In the genomic region with DNA sequence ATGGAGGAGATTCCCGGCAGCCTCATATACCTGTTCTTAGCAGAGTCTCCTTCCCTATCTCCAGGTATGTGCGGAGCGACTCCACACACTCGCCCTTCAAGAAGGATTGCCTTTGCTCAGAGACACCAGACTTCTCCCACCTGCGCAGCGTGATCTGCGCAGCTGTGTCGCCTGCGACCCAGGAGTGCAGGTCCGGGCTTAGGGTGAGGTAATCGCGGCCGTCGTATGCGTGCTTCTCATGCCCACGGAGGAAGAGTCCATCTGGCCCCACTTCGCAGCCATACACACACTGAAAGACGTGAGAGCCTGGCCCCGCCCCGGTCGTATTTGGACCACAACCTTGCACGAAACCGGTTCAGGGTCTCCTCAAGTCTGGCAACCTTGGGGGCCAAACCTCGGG, we compare ENCODE assay signal across 10 mouse cellular contexts. TPM values are rescaled to one million over a fixed set of nuclear protein-coding genes. Genes with fewer than 3 reads are reported as not detected.
DNase-seq lines count a peak whose midpoint lies in the region; ATAC-seq lines count a peak whose summit lies in the region.
"Had no signal": no experiment of that assay in that cellular context is flagged by ENCODE, and none has a peak within 500 bp of the region (broad histone marks: within the 10 kb centered on the region; RNA-seq: fewer than 3 reads in every experiment).

No protein-coding gene starts in this region.

- peaks cover 48% of the 10 kb centered on the region for H3K27me3 ChIP-seq in hindbrain, embryonic 10.5 days (ENCODE audit: insufficient read depth, poor library complexity, severe bottlenecking)
- peaks cover 28% of the 10 kb centered on the region for H3K27me3 ChIP-seq in hindbrain, embryonic 14.5 days (ENCODE audit: control insufficient read depth, insufficient read depth, low read length)
- H3K27me3 ChIP-seq in hindbrain, embryonic 11.5 days (ENCODE audit: control insufficient read depth, insufficient read depth, low read length), result peaks cover 11% of the 10 kb centered on the region
- peaks cover 6% of the 10 kb centered on the region; the same call in 1 of the 2 replicates for H3K27me3 ChIP-seq in midbrain, embryonic 14.5 days (ENCODE audit: control insufficient read depth, insufficient read depth, low read length)

- H3K4me3 ChIP-seq in hindbrain, embryonic 10.5 days, result peak overlapping the region; percentile 9; the same call in 1 of the 2 replicates
- H3K4me3 ChIP-seq in hindbrain, embryonic 14.5 days (replicated peaks; ENCODE audit: low read length), result no peak overlapping the region
- no peak overlapping the region for H3K4me3 ChIP-seq in hindbrain, embryonic 11.5 days (ENCODE audit: low read depth, low read length)
- H3K4me3 ChIP-seq in midbrain, embryonic 14.5 days (replicated peaks; ENCODE audit: low read depth, low read length), result no peak overlapping the region

- no peaks in the 10 kb centered on the region for H3K9me3 ChIP-seq in hindbrain, embryonic 10.5 days
- H3K9me3 ChIP-seq in hindbrain, embryonic 14.5 days (ENCODE audit: control insufficient read depth, low read length), result no peaks in the 10 kb centered on the region
- no peaks in the 10 kb centered on the region for H3K9me3 ChIP-seq in hindbrain, embryonic 11.5 days (ENCODE audit: control insufficient read depth, low read length)
- H3K9me3 ChIP-seq in midbrain, embryonic 14.5 days (ENCODE audit: control insufficient read depth, low read length), result no peaks in the 10 kb centered on the region

- no peak overlapping the region for H3K9ac ChIP-seq in hindbrain, embryonic 14.5 days
- no peak overlapping the region for H3K9ac ChIP-seq in hindbrain, embryonic 11.5 days (ENCODE audit: low read depth, low read length)
- H3K9ac ChIP-seq in midbrain, embryonic 14.5 days (replicated peaks; ENCODE audit: low read length), result no peak overlapping the region
- H3K9ac ChIP-seq: liver, embryonic 14.5 days had no signal

- WGBS in hindbrain, embryonic 10.5 days, result 6% methylated on average over 24 of the region's 24 CpGs
- WGBS in hindbrain, embryonic 14.5 days, result 8% methylated on average over 24 of the region's 24 CpGs
- 9% methylated on average over 24 of the region's 24 CpGs for WGBS in hindbrain, embryonic 11.5 days
- WGBS in midbrain, embryonic 14.5 days, result 4% methylated on average over 24 of the region's 24 CpGs

- H3K27ac ChIP-seq in hindbrain, embryonic 10.5 days, result no peak overlapping the region
- H3K27ac ChIP-seq in hindbrain, embryonic 14.5 days, result no peak overlapping the region
- H3K27ac ChIP-seq in hindbrain, embryonic 11.5 days (ENCODE audit: low read depth, low read length), result no peak overlapping the region
- H3K27ac ChIP-seq in midbrain, embryonic 14.5 days (replicated peaks; ENCODE audit: low read depth, low read length), result no peak overlapping the region
- H3K27ac ChIP-seq: liver, embryonic 14.5 days had no signal

- peaks cover 6% of the 10 kb centered on the region for H3K4me1 ChIP-seq in hindbrain, embryonic 10.5 days (replicated peaks)
- H3K4me1 ChIP-seq in hindbrain, embryonic 14.5 days (replicated peaks; ENCODE audit: control insufficient read depth, insufficient read depth, low read length), result no peaks in the 10 kb centered on the region
- no peaks in the 10 kb centered on the region for H3K4me1 ChIP-seq in hindbrain, embryonic 11.5 days (replicated peaks; ENCODE audit: control insufficient read depth, insufficient read depth, low read length)
- H3K4me1 ChIP-seq in midbrain, embryonic 14.5 days (ENCODE audit: control insufficient read depth, insufficient read depth, low read length), result no peaks in the 10 kb centered on the region

- ATAC-seq in hindbrain, embryonic 14.5 days (ENCODE audit: low FRiP score), result no peak
- 0 out of 2 replicates have a peak, but pooled peaks have one; percentile 40 for ATAC-seq in hindbrain, embryonic 11.5 days (ENCODE audit: low FRiP score)
- no peak for ATAC-seq in midbrain, embryonic 14.5 days (ENCODE audit: low FRiP score, low TSS enrichment)

- H3K36me3 ChIP-seq in hindbrain, embryonic 10.5 days, result no peaks in the 10 kb centered on the region
- H3K36me3 ChIP-seq in hindbrain, embryonic 14.5 days (replicated peaks; ENCODE audit: control insufficient read depth, insufficient read depth), result no peaks in the 10 kb centered on the region
- H3K36me3 ChIP-seq in hindbrain, embryonic 11.5 days (ENCODE audit: control insufficient read depth, insufficient read depth, low read length), result no peaks in the 10 kb centered on the region
- no peaks in the 10 kb centered on the region for H3K36me3 ChIP-seq in midbrain, embryonic 14.5 days (ENCODE audit: control insufficient read depth, insufficient read depth, low read length)

- H3K4me2 ChIP-seq in hindbrain, embryonic 14.5 days (replicated peaks), result no peak overlapping the region
- H3K4me2 ChIP-seq in hindbrain, embryonic 11.5 days (replicated peaks; ENCODE audit: low read depth, low read length), result no peak overlapping the region
- H3K4me2 ChIP-seq in midbrain, embryonic 14.5 days (ENCODE audit: low read length), result 0 out of 2 replicates have a peak overlapping the region, but pooled peaks have one; percentile 3

- no peak for DNase-seq in hindbrain, embryonic 10.5 days (ENCODE audit: low spot score)
- DNase-seq in hindbrain, embryonic 14.5 days (ENCODE audit: low spot score), result no peak
- DNase-seq in brain, adult 2 months (ENCODE audit: low read depth, low spot score), result peak; percentile 25
- no peak for DNase-seq in hindbrain, embryonic 11.5 days (ENCODE audit: low spot score)
- no peak for DNase-seq in midbrain, embryonic 14.5 days
- DNase-seq in adrenal gland, postnatal 14 days, result no peak
- no peak for DNase-seq in right cerebral cortex, postnatal 14 days
- DNase-seq in ovary, postnatal 14 days (ENCODE audit: low spot score), result no peak
- DNase-seq: kidney, adult 18-20 months had no signal

RNA-seq across cellular contexts. Expression of a gene that starts 0.9 kb away (rescaled TPM):
- 0.68 and 1.1 TPM in 2 replicates for polyA plus RNA-seq in hindbrain, embryonic 10.5 days (2016; fragmentation: Nextera tagmentation; extraction: Ambion mirVana)
- 0.64 and 1.0 TPM in 2 replicates for polyA plus RNA-seq in hindbrain, embryonic 14.5 days (2014; fragmentation: Nextera tagmentation; extraction: Ambion mirVana)
- polyA plus RNA-seq in hindbrain, embryonic 11.5 days (2014; fragmentation: Nextera tagmentation; extraction: Ambion mirVana), result 0.86 and 1.1 TPM in 2 replicates
- 1.8 and 2.0 TPM in 2 replicates for polyA plus RNA-seq in midbrain, embryonic 14.5 days (2014; fragmentation: Nextera tagmentation; extraction: Ambion mirVana)
- total RNA-seq in adrenal gland, postnatal 14 days (2021), result 0.34 TPM in 1 of 2 replicates, not detected in the other

RNA-seq across cellular contexts. Expression of a gene that starts 7.4 kb away (rescaled TPM):
- polyA plus RNA-seq in hindbrain, embryonic 10.5 days (2016; fragmentation: Nextera tagmentation; extraction: Ambion mirVana), result not detected in 2 replicates
- polyA plus RNA-seq in hindbrain, embryonic 14.5 days (2014; fragmentation: Nextera tagmentation; extraction: Ambion mirVana), result 0.47 TPM in 1 of 2 replicates, not detected in the other
- polyA plus RNA-seq in hindbrain, embryonic 11.5 days (2014; fragmentation: Nextera tagmentation; extraction: Ambion mirVana), result not detected in 2 replicates
- polyA plus RNA-seq in midbrain, embryonic 14.5 days (2014; fragmentation: Nextera tagmentation; extraction: Ambion mirVana), result 0.32 and 0.76 TPM in 2 replicates
- total RNA-seq in adrenal gland, postnatal 14 days (2021), result not detected in 2 replicates
- polyA plus RNA-seq: liver, embryonic 14.5 days had no signal

RNA-seq across cellular contexts. Expression of a gene that starts 12.5 kb away (rescaled TPM):
- 79.9 and 96.9 TPM in 2 replicates for polyA plus RNA-seq in hindbrain, embryonic 10.5 days (2016; fragmentation: Nextera tagmentation; extraction: Ambion mirVana)
- polyA plus RNA-seq in hindbrain, embryonic 14.5 days (2014; fragmentation: Nextera tagmentation; extraction: Ambion mirVana), result 225 and 236 TPM in 2 replicates
- 137 and 153 TPM in 2 replicates for polyA plus RNA-seq in hindbrain, embryonic 11.5 days (2014; fragmentation: Nextera tagmentation; extraction: Ambion mirVana)
- 283 and 301 TPM in 2 replicates for polyA plus RNA-seq in midbrain, embryonic 14.5 days (2014; fragmentation: Nextera tagmentation; extraction: Ambion mirVana)
- total RNA-seq in adrenal gland, postnatal 14 days (2021), result 4.1 and 4.5 TPM in 2 replicates

RNA-seq across cellular contexts. Expression of a gene that starts 30.1 kb away (rescaled TPM):
- polyA plus RNA-seq in hindbrain, embryonic 10.5 days (2016; fragmentation: Nextera tagmentation; extraction: Ambion mirVana), result 8.6 and 9.6 TPM in 2 replicates
- 3.4 and 5.1 TPM in 2 replicates for polyA plus RNA-seq in hindbrain, embryonic 14.5 days (2014; fragmentation: Nextera tagmentation; extraction: Ambion mirVana)
- 9.6 and 9.8 TPM in 2 replicates for polyA plus RNA-seq in hindbrain, embryonic 11.5 days (2014; fragmentation: Nextera tagmentation; extraction: Ambion mirVana)
- polyA plus RNA-seq in midbrain, embryonic 14.5 days (2014; fragmentation: Nextera tagmentation; extraction: Ambion mirVana), result 2.9 and 6.1 TPM in 2 replicates
- total RNA-seq in adrenal gland, postnatal 14 days (2021), result 10.6 and 10.9 TPM in 2 replicates

RNA-seq across cellular contexts. Expression of a gene that starts 30.1 kb away (rescaled TPM):
- polyA plus RNA-seq in hindbrain, embryonic 10.5 days (2016; fragmentation: Nextera tagmentation; extraction: Ambion mirVana), result 91.6 and 95.3 TPM in 2 replicates
- polyA plus RNA-seq in hindbrain, embryonic 14.5 days (2014; fragmentation: Nextera tagmentation; extraction: Ambion mirVana), result 50.4 and 55.7 TPM in 2 replicates
- 82.8 and 86.9 TPM in 2 replicates for polyA plus RNA-seq in hindbrain, embryonic 11.5 days (2014; fragmentation: Nextera tagmentation; extraction: Ambion mirVana)
- 64.7 and 69.4 TPM in 2 replicates for polyA plus RNA-seq in midbrain, embryonic 14.5 days (2014; fragmentation: Nextera tagmentation; extraction: Ambion mirVana)
- total RNA-seq in adrenal gland, postnatal 14 days (2021), result 36.5 and 39.8 TPM in 2 replicates
